Mouse (Mus musculus) frontal cortex, adult 2 months (tissue): Measurements from ENCODE around the gene Slc1a3. TPM values are rescaled to one million over a fixed set of nuclear protein-coding genes. Genes with fewer than 3 reads are reported as not detected.

Experiments used
- DNase-seq, 2 experiments: peaks; one replicate each; pipeline ENCODE4 v3.0.0; 2022; ENCODE audit warnings: low spot score in 1 of 2; ENCODE audit errors: extremely low spot score in 1 of 2
- polyA plus RNA-seq: library from polyadenylated mRNA; depleted of rRNA; stranded (reverse); fragments of >200 nt; gene quantifications from 2 replicates; pipeline ENCODE4 v1.2.3, GENCODE M21; 2012; rRNA removed

Slc1a3 gene
- polyA plus RNA-seq, 1 experiment = 458 TPM

DNA sequence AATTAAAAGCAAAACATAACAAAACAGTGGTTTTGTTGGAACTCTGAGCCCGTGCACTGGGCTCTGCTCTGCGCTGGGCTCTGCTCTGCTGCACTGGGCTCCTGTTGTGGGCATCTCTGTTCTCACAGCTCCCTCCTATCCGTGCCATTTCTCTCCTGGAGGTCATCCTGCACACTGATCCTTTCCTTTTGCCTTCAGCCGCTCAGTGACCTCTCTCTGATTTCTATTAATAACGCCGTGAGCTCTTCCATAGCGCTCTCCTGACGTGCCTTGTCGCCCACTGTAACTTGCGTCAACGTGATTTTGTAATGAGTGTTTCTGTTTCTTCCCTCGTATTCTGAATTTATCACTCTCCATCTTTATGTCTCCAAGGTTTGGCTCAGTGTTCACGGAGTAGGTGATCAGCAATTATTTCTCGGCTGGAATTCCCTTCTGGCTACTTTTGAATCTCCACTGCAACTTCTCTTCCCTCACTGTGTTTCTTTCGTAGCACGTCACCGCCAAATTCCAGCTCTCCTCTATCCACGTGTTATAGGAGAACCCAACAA, 91.0 kb downstream of the Slc1a3 start:
- no peak for DNase-seq

GRCm38 (mm10) chr15:8616290-8616689, 94.3 kb downstream of the Slc1a3 start:
- no peak for DNase-seq

GRCm38 (mm10) chr15:8615511-8616224, 94.9 kb downstream of the Slc1a3 start:
- DNase-seq = no peak

DNA sequence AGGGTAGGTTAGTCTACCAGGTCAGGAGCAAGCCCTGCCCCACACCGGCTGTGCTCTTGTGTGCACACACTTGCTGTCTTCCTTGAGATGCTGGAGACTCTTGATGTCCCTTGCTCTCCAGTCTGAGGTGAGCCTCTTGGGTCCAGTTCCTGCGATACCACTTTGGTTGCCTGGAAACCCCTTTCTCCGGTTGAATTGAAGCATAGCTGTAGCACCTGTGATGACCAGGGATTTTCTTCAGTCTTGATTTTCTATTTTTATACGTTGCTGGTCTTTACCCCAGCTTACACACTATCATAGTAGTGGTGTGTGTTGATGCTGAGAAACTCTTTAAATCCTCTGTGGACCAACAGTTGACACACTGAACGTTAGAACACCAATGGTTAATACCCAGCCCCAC, 95.9 kb downstream of the Slc1a3 start:
- DNase-seq = no peak

DNA sequence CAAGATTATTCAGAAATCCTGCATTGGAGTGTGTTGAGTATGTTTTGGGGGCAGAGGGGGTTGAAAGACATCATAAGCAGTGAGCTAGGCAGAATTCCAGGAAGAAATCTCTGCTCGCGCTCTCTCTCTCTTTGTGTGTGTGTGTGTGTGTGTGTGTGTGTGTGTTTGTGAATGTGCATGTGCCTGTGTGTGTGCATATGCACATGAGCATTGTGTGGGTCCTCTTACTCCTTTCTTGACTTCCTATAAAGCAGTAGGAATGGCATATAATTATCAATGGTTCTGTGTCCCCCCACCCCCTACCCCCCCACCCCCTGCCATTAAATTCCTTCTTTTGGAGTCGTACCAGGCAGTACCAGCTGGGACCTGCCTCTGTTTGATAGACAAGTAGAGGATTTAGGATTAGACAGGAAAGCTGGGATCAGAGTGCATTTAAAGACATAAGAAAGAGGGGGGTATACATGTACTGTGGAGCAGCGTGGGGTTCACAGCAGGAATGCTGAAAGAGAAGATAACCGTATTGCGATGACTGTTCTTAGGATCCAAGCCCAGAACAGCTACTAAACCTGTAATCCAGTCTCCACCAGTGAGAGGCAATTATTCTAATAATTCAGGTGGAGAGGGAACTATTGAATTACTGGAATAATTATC, 104.9 kb downstream of the Slc1a3 start:
- DNase-seq = no peak

- no peak for DNase-seq
Observed at GRCm38 (mm10) chr15:8602362-8602761, 108.2 kb downstream of the Slc1a3 start.

DNA sequence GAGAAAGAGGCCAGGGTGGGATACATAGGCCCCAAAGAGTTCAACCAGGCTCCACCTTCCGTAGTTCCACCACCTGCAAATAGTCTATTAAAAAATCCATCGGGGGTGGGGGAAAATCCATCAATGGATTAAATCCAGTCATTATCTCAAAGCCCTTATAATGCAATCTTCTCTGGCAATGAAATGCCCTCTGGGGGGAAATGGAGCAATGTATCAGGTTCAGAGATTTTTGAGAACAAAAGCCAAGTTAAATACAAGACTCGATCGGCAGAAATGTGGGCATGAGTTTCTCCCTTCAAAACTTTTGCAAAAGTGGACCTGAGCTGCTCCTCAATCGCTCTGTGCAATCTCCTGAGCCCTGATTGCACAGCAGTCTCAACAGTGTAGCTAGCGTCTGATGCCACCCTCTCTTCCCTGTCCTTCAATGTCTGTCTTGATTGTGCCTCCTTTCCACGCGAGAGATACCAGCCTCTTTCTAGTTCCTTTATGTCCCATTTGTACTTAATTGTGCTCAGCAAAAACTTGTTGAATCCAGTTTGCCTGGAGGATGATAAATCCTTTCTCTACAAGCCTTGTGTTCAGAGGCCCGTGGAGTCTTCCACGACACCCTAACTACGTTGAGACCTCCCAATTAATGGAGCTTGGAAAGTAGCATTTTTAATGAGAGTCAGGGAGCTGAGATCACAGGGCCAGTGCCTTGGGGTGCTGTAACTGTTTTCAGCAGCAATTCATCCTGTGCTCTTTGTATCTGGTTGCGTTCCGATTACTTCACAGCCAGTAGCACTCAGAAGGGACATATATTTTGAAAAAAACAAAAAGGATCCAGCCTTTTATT, 109.0 kb downstream of the Slc1a3 start:
- DNase-seq = no peak

GRCm38 (mm10) chr15:8596375-8596900, 114.1 kb downstream of the Slc1a3 start:
- no peak for DNase-seq

DNA sequence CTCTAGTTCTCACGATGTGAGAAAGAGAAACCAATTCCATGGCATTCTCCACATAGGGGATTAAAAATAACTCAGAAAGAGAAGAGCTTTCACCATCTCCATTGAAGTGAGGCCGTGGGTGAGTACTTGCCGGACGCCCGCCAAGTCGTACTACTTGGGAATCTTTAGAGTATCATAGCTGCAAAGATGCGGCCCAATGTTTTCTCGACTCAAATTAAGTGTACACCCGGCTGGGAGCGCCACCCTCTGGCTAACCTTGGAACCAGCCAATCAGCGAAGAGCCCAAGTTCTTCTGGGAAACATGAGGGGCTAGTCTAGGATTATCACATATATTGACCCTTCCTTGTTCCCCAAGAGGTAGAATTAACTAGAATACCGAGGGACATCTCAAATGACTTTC, 115.3 kb downstream of the Slc1a3 start:
- peak in 1 of 2 experiments; percentile 50 for DNase-seq

DNA sequence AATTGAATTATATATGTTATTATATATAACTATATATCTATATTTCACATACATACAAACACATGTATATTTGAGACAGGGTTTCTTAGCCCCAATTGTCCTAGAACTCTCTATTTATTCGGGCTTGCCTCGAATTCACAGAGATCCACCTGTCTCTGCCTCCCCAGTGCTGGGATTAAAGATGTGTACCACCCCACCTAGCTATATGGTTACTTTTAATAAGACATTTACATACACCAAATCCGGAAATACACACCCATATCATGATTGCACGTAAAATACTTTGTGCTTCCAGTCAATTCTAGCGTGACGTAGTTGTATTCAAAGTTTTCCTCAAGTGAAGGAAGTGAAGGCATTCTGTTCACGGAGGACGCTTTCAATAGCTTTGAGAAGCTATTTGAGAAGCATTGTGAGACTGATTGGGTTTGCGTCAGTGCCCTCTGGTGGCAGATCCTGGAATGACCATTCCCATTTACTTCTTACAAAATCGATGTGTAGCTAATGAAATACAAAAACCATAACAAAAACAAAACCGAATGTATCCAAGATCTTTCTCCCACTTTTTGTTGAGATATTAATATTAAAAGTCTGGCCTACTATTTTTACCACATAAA, 121.0 kb downstream of the Slc1a3 start:
- peak; percentile 46 to 88 for DNase-seq

DNA sequence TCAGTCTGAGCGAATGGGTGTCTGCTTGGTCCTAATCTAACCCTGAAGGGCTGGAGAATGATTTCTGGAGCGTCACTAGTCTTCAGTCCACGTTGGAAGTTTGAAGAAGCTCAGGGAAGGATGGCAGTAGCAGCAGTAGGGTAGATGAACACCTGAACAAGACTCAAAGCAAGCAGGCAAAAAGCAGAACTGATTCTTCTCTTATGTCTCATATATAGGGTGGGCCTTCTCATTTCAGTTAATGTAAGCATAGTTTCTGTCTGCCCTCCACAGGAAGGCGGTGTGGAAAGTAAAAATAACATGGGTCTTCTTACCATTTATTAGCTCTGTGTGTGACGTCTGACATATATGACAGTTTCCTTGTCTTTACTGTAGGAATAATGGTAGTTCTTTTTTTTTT, 122.5 kb downstream of the Slc1a3 start:
- DNase-seq = no peak

- no peak for DNase-seq
Observed at GRCm38 (mm10) chr15:8586822-8587281, 123.7 kb downstream of the Slc1a3 start.

Other genes with a start within 250 kb of the Slc1a3 start
- gene Gm2310, start 190.8 kb downstream of the Slc1a3 start, polyA plus RNA-seq = not detected in 2 replicates